Mouse (Mus musculus) ES-E14 (cell line): Measurements from ENCODE around the gene Nell2.

Experiments
- CHD2 ChIP-seq: IDR thresholded peaks from 2 replicates; pipeline ENCODE4 v1.6.1; 2014; ENCODE audit warnings: mild to moderate bottlenecking, low read depth, low read length, inconsistent platforms
- ZNF384 ChIP-seq: IDR thresholded peaks from 2 replicates; pipeline ENCODE4 v1.6.1; 2012; ENCODE audit warnings: low read depth, low read length, inconsistent platforms

DNA sequence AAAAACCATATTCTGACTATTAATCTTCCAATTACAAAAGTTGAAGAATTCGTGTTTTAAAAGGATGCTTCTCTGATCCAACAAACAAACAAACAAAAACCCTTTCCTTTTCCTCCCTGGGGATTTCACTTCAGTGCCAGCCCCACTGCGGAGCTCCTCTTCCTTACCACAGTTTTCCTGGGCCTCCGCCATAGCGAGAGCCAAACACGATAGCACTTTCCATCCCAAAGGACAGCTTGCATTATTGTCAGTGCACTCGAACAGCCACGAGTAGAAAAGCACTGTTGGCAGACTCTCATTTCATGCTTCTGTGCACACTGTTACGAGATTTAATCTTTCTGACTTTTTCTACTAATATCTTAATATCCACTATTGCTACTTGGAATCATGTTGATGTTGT, 224.3 kb downstream of the Nell2 start:
- TF ChIP-seq ZNF384, result no peak
- TF ChIP-seq CHD2, result no peak
